Mouse (Mus musculus) left cerebral cortex, adult 9 months (tissue): ENCODE measurements at regions not wholly inside any gene's neighbourhood (a gene's known extent, or its start where the extent isn't known, plus 50 kb on each side); places are given as distances from the start of the nearest gene placed in this dataset.

Experiments
- DNase-seq, 2 experiments: peaks; one replicate each; pipeline ENCODE4 v3.0.0; 2022; ENCODE audit warnings: low spot score in 2 of 2

DNA sequence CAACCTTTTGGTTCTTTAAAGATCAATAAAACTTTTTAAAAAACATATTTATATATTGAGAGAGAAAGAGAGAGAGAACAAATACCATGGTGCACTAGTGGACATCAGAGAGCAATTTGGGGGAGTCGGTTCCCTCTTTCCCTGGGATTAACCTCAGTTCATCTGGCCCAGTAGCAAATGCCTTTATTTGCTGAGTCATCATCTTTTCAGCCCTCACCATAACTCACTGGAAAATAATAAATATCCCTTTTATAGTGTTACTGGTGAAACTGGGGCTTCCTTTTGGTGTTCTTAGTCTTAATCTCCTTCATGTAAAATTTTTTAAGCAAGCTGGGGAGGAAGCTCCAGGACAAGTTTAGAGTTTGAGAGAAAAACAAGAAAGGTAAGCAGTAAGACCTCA is 105.3 kb upstream of the Arg1 start:
- no peak for DNase-seq

GRCm38 (mm10) chr10:25029387-25029915 is 102.2 kb upstream of the Arg1 start:
- no peak for DNase-seq

DNA sequence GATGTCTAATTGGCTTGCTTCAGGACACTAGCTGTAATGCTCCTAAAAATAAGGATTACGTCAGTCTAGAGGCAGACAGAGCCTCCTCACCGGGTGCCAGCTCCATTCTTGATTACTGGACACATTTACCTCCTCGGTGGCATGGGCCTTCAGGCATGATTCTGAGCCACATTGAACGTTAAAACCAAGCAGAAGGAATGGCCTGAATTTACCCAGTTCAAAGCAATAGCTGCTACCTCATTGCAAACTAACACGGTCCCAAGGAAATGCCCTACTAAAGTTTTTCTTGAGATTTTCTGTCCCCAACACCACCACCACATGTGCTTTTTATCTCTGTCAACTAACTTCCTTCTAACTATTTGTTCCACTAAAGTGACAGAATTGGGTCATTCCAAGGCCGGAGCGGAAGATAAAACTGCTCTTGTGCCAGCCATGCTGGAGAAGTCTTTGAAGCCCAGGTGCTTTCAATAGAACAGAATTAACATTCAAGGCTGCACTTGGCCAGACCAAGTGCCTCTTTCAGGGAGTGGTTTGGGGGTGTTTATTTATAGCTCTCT is 96.4 kb upstream of the Arg1 start:
- no peak for DNase-seq

DNA sequence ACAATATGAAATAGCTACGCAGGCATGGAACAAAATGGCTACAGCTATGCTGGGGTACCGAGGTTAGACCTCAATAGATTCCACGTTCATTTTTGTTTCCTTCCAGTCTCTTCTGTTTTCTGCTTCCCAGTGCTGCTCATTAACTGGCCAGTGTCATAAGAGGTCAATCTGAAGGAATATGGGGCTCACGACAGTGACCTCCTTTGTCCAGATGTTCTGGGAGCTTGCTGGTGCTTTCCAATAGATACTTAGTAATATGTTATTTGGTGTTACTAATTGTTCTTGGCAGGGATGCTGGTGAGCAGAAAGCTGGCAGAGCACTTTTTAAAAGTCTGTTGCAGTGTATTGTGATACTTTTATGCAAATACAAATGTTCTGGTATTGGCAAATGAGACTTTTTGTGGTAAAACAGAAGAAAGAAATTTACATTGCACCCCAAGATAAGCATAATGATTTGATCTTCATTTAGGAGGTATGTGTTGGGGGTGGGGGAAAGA is 95.8 kb upstream of the Arg1 start:
- DNase-seq = no peak

- no peak for DNase-seq
Observed at GRCm38 (mm10) chr10:25018946-25019345, 91.7 kb upstream of the Arg1 start.

- DNase-seq = no peak
Observed at GRCm38 (mm10) chr10:25017843-25018242, 90.6 kb upstream of the Arg1 start.

- no peak for DNase-seq
Observed at GRCm38 (mm10) chr10:25016110-25016509, 88.8 kb upstream of the Arg1 start.

- no peak for DNase-seq
Observed at GRCm38 (mm10) chr10:25012129-25012528, 84.8 kb upstream of the Arg1 start.

GRCm38 (mm10) chr10:25001299-25001698 is 74.0 kb upstream of the Arg1 start:
- peak; percentile 48 to 80 for DNase-seq

DNA sequence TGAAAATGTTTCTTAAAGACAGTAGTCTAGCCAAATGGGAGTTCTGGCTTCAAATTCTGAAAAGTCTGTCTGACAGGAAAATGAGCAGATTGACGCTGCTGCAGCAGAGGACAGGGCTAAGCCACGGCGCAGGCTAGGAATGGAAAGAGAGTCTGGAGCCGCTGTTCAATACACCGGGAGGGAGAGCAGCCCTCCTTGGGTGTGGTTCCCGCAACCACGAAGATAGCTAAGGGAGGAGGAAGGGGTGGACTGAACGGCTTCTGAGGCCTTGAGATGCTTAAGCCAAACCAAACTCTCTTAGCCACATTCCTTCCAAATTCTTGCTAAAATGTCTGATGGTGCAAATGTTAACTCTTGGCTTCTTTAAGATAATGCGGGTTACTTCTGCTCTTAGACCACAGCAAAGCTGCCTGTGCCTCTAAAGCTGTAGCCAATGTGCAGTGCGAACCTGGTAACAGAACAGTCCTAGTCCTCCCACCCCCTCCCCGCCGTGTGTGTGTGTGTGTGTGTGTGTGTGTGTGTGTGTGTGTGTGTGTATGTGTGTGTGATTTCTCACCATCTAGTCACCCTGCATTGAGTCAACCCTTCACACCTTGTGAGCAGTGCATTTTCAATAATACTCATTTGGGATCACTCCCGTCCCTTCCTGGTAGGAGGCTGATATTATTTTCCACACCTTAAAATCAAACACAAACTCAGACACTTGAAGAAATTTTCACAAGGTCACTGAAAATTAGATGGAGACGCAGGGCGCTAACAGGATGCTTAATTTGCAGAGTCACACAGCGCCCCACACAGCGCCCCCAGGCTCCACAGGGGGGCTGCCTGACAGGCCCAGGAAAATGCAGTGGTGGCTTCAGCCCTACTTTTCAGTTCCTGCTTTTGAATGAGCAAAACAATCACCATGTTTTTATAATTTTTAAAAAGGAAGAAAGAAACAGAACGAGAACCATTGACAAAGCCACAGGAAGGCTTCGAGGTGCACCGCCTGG is 73.2 kb upstream of the Arg1 start:
- DNase-seq = no peak

- no peak for DNase-seq
Observed at GRCm38 (mm10) chr10:24999807-25000206, 72.5 kb upstream of the Arg1 start.

DNA sequence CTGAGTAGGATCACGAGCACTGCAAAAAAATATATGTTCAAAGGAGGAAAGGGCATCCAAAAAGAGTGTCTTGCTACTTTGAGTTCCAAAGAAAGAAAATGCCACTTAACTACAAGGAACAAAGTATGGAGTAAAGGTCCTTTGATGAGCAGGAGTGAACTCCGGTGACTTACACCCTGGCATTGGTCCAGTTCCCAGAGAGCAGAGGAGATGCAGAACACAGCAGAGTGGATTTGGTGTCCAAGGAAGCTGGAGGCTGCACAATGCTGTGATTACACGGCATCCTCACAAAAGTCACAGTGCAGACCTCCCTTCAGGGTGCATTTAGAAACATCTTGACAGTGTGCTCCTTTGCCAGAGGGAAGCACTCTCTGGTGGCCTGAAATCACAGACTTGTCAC is 70.4 kb upstream of the Arg1 start:
- DNase-seq = no peak

DNA sequence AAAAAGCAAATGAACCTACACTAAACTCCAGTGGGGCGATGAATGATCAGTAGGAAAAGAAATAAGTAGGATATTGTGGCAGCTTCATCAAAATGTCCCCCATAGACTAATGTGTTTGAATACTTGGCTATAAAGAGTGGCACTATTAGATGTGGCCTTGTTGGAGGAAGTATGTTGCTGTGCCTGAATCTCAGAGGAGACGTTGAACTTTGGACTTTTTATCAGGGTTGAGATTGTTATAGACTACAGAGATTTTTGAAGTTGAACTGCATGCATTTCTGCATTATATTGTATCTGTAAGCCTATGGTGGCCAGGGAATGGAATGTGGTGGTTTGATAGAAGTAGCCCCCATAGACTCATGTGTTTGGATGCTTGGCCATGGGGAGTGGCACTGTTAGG is 68.5 kb upstream of the Arg1 start:
- no peak for DNase-seq

DNA sequence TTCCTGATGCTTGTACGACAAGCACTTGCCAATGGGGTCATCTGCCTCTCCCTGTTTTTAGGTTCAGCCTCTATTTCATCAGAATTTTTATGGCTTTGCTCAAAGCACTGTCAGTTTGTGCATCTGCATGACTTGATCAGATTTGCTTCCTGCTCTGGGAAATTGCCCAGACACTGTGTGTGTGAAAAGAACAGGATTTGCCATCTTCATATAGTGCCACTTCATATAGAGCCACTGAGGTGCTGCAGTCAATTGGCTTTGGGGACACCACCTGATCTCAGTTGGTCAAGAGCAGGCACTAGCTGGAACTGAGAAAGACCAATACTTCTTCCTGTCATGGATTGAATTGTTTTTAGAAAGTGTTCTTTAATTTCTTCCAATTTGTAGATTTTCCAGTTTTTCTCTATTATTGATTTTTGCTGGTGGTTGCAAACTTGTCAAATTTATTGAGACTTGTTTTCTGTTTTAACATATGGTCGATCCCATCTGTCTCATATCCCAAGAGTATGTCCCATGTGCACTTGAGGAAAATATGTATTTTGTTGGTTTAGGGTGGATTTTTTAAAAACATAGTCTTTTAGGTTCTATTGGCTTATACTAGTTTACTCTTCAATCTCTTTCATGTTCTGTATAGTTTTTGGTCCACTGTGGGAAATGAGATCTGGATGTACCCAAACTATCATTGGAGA is 62.8 kb upstream of the Arg1 start:
- no peak for DNase-seq

DNA sequence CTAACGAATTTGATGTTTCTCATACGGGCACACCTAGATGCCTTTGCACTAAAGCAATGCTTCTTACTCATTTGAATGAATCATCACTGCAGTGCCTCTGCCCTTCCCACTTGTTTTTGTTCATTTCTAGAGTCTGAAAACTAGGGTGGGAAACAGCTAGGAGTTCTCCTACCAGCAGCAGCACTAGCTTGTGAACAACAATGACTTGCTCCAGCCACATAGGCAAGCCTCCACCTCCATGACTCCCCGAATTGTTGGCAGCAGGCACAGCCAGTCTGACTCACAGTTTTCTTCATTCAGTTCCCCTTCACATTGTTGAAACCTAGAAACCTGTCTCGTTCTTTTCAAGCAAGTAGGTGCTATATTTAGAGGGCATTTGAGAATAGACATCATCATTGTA is 57.5 kb upstream of the Arg1 start:
- DNase-seq = peak; percentile 45 to 65

GRCm38 (mm10) chr10:24981763-24982162 is 54.5 kb upstream of the Arg1 start:
- DNase-seq = no peak
